Mouse (Mus musculus) thymus, postnatal 36 days (tissue): ENCODE results near the gene Elf2.

Experiments used
- DNase-seq, 2 experiments: peaks; one replicate each; pipeline ENCODE4 v3.0.0; 2022; ENCODE audit warnings: mixed read lengths in 2 of 2

Elf2 gene

GRCm38 (mm10) chr3:51276421-51277111, 63.9 kb downstream of the Elf2 start:
- DNase-seq, result peak in 1 of 2 experiments; percentile 75

GRCm38 (mm10) chr3:51275956-51276398, 64.5 kb downstream of the Elf2 start:
- peak; percentile 98 to 100 for DNase-seq

GRCm38 (mm10) chr3:51270069-51270817, 70.2 kb downstream of the Elf2 start:
- no peak for DNase-seq

GRCm38 (mm10) chr3:51268434-51268833, 72.0 kb downstream of the Elf2 start:
- DNase-seq, result no peak

GRCm38 (mm10) chr3:51262942-51263341, 77.5 kb downstream of the Elf2 start:
- DNase-seq, result no peak

GRCm38 (mm10) chr3:51258070-51258469, 82.4 kb downstream of the Elf2 start:
- no peak for DNase-seq

- no peak for DNase-seq
Observed at GRCm38 (mm10) chr3:51256450-51256849, 84.0 kb downstream of the Elf2 start.

GRCm38 (mm10) chr3:51254784-51255183, 85.7 kb downstream of the Elf2 start:
- DNase-seq, result no peak

GRCm38 (mm10) chr3:51252689-51253402, 87.6 kb downstream of the Elf2 start:
- DNase-seq, result no peak

GRCm38 (mm10) chr3:51252223-51252622, 88.2 kb downstream of the Elf2 start:
- no peak for DNase-seq

GRCm38 (mm10) chr3:51251057-51251456, 89.4 kb downstream of the Elf2 start:
- no peak for DNase-seq

- DNase-seq, result no peak
Observed at GRCm38 (mm10) chr3:51249866-51250265, 90.6 kb downstream of the Elf2 start.

- no peak for DNase-seq
Observed at GRCm38 (mm10) chr3:51249460-51249859, 91.0 kb downstream of the Elf2 start.

- no peak for DNase-seq
Observed at GRCm38 (mm10) chr3:51248600-51248999, 91.9 kb downstream of the Elf2 start.

- DNase-seq, result no peak
Observed at GRCm38 (mm10) chr3:51247704-51248103, 92.8 kb downstream of the Elf2 start.

GRCm38 (mm10) chr3:51239541-51239940, 100.9 kb downstream of the Elf2 start:
- DNase-seq, result no peak

- DNase-seq, result no peak
Observed at GRCm38 (mm10) chr3:51238515-51238914, 101.9 kb downstream of the Elf2 start.

GRCm38 (mm10) chr3:51234752-51235055, 105.8 kb downstream of the Elf2 start:
- no peak for DNase-seq

- peak; percentile 80 to 82 for DNase-seq
Observed at GRCm38 (mm10) chr3:51233918-51234751, 106.3 kb downstream of the Elf2 start.

GRCm38 (mm10) chr3:51233474-51233873, 107.0 kb downstream of the Elf2 start:
- DNase-seq, result no peak

GRCm38 (mm10) chr3:51232205-51232910, 108.1 kb downstream of the Elf2 start:
- DNase-seq, result no peak

- DNase-seq, result no peak
Observed at GRCm38 (mm10) chr3:51231499-51231898, 109.0 kb downstream of the Elf2 start.
